Mouse (Mus musculus): ENCODE results near the gene Arhgef15. TPM values are rescaled to one million over a fixed set of nuclear protein-coding genes. Genes with fewer than 3 reads are reported as not detected.
"Not testable (repeated sequence)": the region's sequence is repeated elsewhere in the genome, so short reads cannot be mapped to it uniquely, and the experiment has no call there.

Gene Arhgef15
- polyA plus RNA-seq, 1 experiment, result 1.4 TPM

DNA sequence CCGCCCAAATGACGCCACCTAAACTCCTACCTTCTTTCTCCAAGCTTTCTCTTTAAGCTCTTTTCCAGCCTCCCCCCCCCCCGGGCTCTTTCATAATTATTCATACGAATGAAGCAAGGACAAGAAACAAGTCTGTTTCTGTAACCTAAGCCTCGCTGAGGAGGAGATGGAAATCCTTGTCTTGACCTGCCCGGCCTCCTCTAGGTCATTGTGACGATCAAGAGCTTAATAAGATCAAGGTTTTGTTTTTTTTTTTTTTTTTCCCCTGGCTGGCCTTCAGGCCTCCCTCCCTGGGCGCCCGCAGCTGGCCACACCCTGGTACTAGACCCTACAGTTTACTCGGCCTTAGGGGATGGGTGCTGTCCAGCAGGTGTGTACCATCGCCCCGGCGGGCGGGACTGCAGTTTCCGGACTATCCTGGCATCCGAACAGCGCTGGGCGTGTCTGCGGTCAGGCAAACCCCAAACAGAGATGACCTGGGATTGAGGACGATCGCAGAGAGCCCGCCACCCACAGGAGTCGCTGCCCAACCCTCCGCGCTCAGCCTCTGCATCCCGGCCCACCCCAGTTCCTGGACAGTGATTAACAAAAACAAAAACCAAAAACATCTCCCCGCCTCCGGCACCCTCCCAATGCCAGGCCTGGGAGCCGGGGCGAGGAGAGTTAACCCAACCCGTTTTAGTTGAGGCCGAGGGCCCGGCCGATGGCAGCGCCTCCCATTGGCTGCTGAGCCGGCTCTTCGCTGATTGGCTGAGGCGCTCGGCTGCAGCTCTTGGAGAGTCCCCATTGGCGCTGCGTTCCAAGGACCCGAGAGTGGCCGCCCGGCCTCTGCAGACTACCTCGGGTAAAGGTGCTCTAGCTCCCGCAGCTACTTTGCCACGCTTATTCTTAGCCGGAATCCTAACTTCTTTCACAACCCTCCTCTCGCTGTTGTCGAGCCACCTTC lies 10.3 kb upstream of the Arhgef15 start, which contains the start of gene Slc25a35:
Gene Slc25a35, plus strand, starts transcription at position 795 of the 946 bp plus-strand sequence.
- peak within 1 kb of the TSS; percentile 37; the same call in 1 of the 2 replicates for H3K27ac ChIP-seq (ENCODE audit: insufficient read depth, low read length)
- H3K4me3 ChIP-seq (ENCODE audit: insufficient read depth, low read length), result peak within 1 kb of the TSS; percentile 76
- TF ChIP-seq POLR2A (IDR thresholded peaks at IDR 0.05; ENCODE audit: low read depth, low read length) (0 out of 2 replicates have a peak, but pooled peaks have one; percentile 52), CTCF (IDR thresholded peaks at IDR 0.05; ENCODE audit: borderline replicate concordance, insufficient read depth, low read length) (no peak)
- no peaks in the 10 kb centered on the region for H3K4me1 ChIP-seq (ENCODE audit: control insufficient read depth, insufficient read depth, low read length)

DNA sequence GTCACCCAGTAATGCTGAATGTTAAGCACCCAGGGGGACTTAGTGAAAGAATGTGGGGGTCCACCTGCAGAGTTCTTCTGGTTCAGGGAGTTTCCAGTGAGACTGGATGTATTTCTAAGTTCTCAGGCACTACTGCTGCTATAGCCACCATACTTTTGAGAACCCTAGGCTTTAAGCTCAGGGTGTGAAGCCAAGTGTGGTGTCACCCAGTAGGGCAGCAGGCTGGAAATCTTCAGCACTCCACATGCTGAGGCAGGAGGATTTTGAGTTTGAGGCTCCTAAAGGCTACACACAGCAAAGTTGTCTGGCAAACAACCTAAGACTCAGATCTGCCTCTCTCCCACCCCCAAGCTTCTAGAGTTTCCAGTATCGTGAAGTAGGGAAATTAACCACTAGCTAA lies 9.3 kb upstream of the Arhgef15 start:
- H3K4me3 ChIP-seq (ENCODE audit: insufficient read depth, low read length), result no peak overlapping the region
- no peak for TF ChIP-seq CTCF (IDR thresholded peaks at IDR 0.05; ENCODE audit: borderline replicate concordance, insufficient read depth, low read length)
- TF ChIP-seq POLR2A (IDR thresholded peaks at IDR 0.05; ENCODE audit: low read depth, low read length), result no peak
- H3K27ac ChIP-seq (ENCODE audit: insufficient read depth, low read length), result no peak overlapping the region
- no peaks in the 10 kb centered on the region for H3K4me1 ChIP-seq (ENCODE audit: control insufficient read depth, insufficient read depth, low read length)

DNA sequence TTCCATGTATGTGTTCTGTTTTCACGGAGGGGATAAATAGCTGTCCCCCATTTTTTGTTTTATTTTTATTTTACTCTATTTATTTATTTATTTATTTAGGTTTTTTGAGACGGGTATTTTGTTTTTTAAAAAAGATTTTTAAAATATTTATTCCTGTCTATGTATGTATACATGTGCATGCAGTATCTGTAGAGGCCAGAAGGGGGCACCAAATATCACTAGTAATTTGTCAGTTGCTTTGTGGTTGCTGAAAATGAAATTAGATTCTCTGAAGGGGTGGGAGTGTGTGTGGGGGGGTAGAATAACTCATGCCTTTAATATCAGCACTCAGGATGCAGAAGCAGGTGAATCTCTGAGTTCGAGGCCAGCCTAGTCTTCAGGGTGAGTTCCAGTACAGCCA lies 8.6 kb upstream of the Arhgef15 start:
- no peak overlapping the region for H3K27ac ChIP-seq (ENCODE audit: insufficient read depth, low read length)
- TF ChIP-seq CTCF (IDR thresholded peaks at IDR 0.05; ENCODE audit: borderline replicate concordance, insufficient read depth, low read length) (no peak), POLR2A (IDR thresholded peaks at IDR 0.05; ENCODE audit: low read depth, low read length) (no peak)
- H3K4me1 ChIP-seq (ENCODE audit: control insufficient read depth, insufficient read depth, low read length), result no peaks in the 10 kb centered on the region
- H3K4me3 ChIP-seq (ENCODE audit: insufficient read depth, low read length), result no peak overlapping the region

- no peak overlapping the region for H3K4me3 ChIP-seq (ENCODE audit: insufficient read depth, low read length)
- TF ChIP-seq POLR2A (IDR thresholded peaks at IDR 0.05; ENCODE audit: low read depth, low read length) (no peak), CTCF (IDR thresholded peaks at IDR 0.05; ENCODE audit: borderline replicate concordance, insufficient read depth, low read length) (no peak)
- H3K27ac ChIP-seq (ENCODE audit: insufficient read depth, low read length), result no peak overlapping the region
- no peaks in the 10 kb centered on the region for H3K4me1 ChIP-seq (ENCODE audit: control insufficient read depth, insufficient read depth, low read length)
These were observed 7.8 kb upstream of the Arhgef15 start for GRCm38 (mm10) chr11:68965050-68965449.

GRCm38 (mm10) chr11:68963405-68963804 lies 6.1 kb upstream of the Arhgef15 start:
- no peaks in the 10 kb centered on the region for H3K4me1 ChIP-seq (ENCODE audit: control insufficient read depth, insufficient read depth, low read length)
- no peak overlapping the region for H3K27ac ChIP-seq (ENCODE audit: insufficient read depth, low read length)
- no peak overlapping the region for H3K4me3 ChIP-seq (ENCODE audit: insufficient read depth, low read length)
- TF ChIP-seq CTCF (IDR thresholded peaks at IDR 0.05; ENCODE audit: borderline replicate concordance, insufficient read depth, low read length), result no peak
- no peak for TF ChIP-seq POLR2A (IDR thresholded peaks at IDR 0.05; ENCODE audit: low read depth, low read length)

- not testable (repeated sequence) for H3K27ac ChIP-seq (ENCODE audit: insufficient read depth, low read length); H3K4me1 ChIP-seq (ENCODE audit: control insufficient read depth, insufficient read depth, low read length); H3K4me3 ChIP-seq (ENCODE audit: insufficient read depth, low read length)
These were observed 4.9 kb upstream of the Arhgef15 start for GRCm38 (mm10) chr11:68962159-68962558.

GRCm38 (mm10) chr11:68961596-68961995 lies 4.3 kb upstream of the Arhgef15 start:
- TF ChIP-seq POLR2A (IDR thresholded peaks at IDR 0.05; ENCODE audit: low read depth, low read length) (no peak), CTCF (IDR thresholded peaks at IDR 0.05; ENCODE audit: borderline replicate concordance, insufficient read depth, low read length) (no peak)
- H3K4me3 ChIP-seq (ENCODE audit: insufficient read depth, low read length), result no peak overlapping the region
- H3K4me1 ChIP-seq (ENCODE audit: control insufficient read depth, insufficient read depth, low read length), result no peaks in the 10 kb centered on the region
- no peak overlapping the region for H3K27ac ChIP-seq (ENCODE audit: insufficient read depth, low read length)

DNA sequence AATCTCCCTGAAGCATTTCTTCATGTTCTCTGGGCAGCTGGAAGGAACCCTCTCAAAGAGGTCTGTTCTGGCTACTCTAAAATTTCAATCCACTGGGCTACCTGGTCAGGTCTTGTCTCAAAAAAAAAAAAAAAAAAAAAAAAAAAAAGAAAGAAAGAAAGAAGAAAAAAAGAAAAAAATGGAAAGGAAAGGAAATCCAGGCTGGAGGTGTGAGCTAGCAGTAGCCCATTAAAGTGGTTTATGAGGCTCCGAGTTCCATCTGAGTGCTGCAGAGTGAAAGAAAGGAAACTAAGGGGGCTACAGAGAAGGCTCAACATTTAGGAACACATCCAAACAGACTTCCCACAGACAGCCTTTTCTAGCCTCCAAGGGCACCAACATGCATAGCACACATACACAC lies 691 bp upstream of the Arhgef15 start:
- H3K27ac ChIP-seq (ENCODE audit: insufficient read depth, low read length), result no peak overlapping the region
- TF ChIP-seq POLR2A (IDR thresholded peaks at IDR 0.05; ENCODE audit: low read depth, low read length) (no peak), CTCF (IDR thresholded peaks at IDR 0.05; ENCODE audit: borderline replicate concordance, insufficient read depth, low read length) (no peak)
- H3K4me1 ChIP-seq (ENCODE audit: control insufficient read depth, insufficient read depth, low read length), result no peaks in the 10 kb centered on the region
- H3K4me3 ChIP-seq (ENCODE audit: insufficient read depth, low read length), result no peak overlapping the region

GRCm38 (mm10) chr11:68956697-68957096 lies 583 bp downstream of the Arhgef15 start:
- H3K4me3 ChIP-seq (ENCODE audit: insufficient read depth, low read length), result no peak overlapping the region
- no peaks in the 10 kb centered on the region for H3K4me1 ChIP-seq (ENCODE audit: control insufficient read depth, insufficient read depth, low read length)
- H3K27ac ChIP-seq (ENCODE audit: insufficient read depth, low read length), result no peak overlapping the region
- TF ChIP-seq CTCF (IDR thresholded peaks at IDR 0.05; ENCODE audit: borderline replicate concordance, insufficient read depth, low read length), result no peak
- no peak for TF ChIP-seq POLR2A (IDR thresholded peaks at IDR 0.05; ENCODE audit: low read depth, low read length)

GRCm38 (mm10) chr11:68956107-68956506 lies 1.2 kb downstream of the Arhgef15 start:
- no peak overlapping the region for H3K4me3 ChIP-seq (ENCODE audit: insufficient read depth, low read length)
- no peaks in the 10 kb centered on the region for H3K4me1 ChIP-seq (ENCODE audit: control insufficient read depth, insufficient read depth, low read length)
- H3K27ac ChIP-seq (ENCODE audit: insufficient read depth, low read length), result no peak overlapping the region
- no peak for TF ChIP-seq CTCF (IDR thresholded peaks at IDR 0.05; ENCODE audit: borderline replicate concordance, insufficient read depth, low read length)
- TF ChIP-seq POLR2A (IDR thresholded peaks at IDR 0.05; ENCODE audit: low read depth, low read length), result no peak

Measured in embryonic fibroblast, embryonic 13.5 days (primary cell).